Mouse (Mus musculus): ENCODE results near the gene Crip1. TPM values are rescaled to one million over a fixed set of nuclear protein-coding genes. Genes with fewer than 3 reads are reported as not detected.
"Not testable (repeated sequence)": the region's sequence is repeated elsewhere in the genome, so short reads cannot be mapped to it uniquely, and the experiment has no call there.

Crip1 gene
- polyA plus RNA-seq, 1 experiment from 2014 or later, result 436 TPM

- WGBS, result 54% methylated on average over 4 of the region's 4 CpGs
- ATAC-seq (ENCODE audit: insufficient number of reproducible peaks, low FRiP score, low TSS enrichment, low read depth), result no peak
- H3K4me2 ChIP-seq (replicated peaks), result peak overlapping the region; percentile 70
- H3K36me3 ChIP-seq, result 0 out of 2 replicates have a peak, but pooled peaks cover 10% of the 10 kb centered on the region
- no peak overlapping the region for H3K9ac ChIP-seq
- H3K4me3 ChIP-seq (replicated peaks), result peak overlapping the region; percentile 58
- H3K27me3 ChIP-seq, result peaks cover 30% of the 10 kb centered on the region
- no peak overlapping the region for H3K27ac ChIP-seq (replicated peaks)
- peaks cover 27% of the 10 kb centered on the region for H3K4me1 ChIP-seq
- H3K9me3 ChIP-seq (replicated peaks), result no peaks in the 10 kb centered on the region
Measured at GRCm38 (mm10) chr12:113187011-113187375, 40.9 kb downstream of the Crip1 start.

- Histone ChIP-seq H3K36me3 (0 out of 2 replicates have a peak, but pooled peaks cover 10% of the 10 kb centered on the region), H3K9ac (no peak overlapping the region), H3K9me3 (replicated peaks) (no peaks in the 10 kb centered on the region), H3K4me1 (peaks cover 27% of the 10 kb centered on the region), H3K4me3 (replicated peaks) (peak overlapping the region; percentile 58), H3K27ac (replicated peaks) (no peak overlapping the region), H3K27me3 (peaks cover 30% of the 10 kb centered on the region), H3K4me2 (replicated peaks) (peak overlapping the region; percentile 70)
- 3% methylated on average over 56 of the region's 56 CpGs for WGBS
- ATAC-seq (ENCODE audit: insufficient number of reproducible peaks, low FRiP score, low TSS enrichment, low read depth), result peak; percentile 8; the same call in 1 of the 2 replicates
Measured at GRCm38 (mm10) chr12:113187584-113188295, 41.6 kb downstream of the Crip1 start.

GRCm38 (mm10) chr12:113188349-113189055 is 42.4 kb downstream of the Crip1 start:
- Histone ChIP-seq H3K27me3 (peaks cover 30% of the 10 kb centered on the region), H3K4me2 (replicated peaks) (peak overlapping the region; percentile 70; the same call in 1 of the 2 replicates), H3K4me3 (replicated peaks) (no peak overlapping the region), H3K36me3 (0 out of 2 replicates have a peak, but pooled peaks cover 10% of the 10 kb centered on the region), H3K4me1 (peaks cover 27% of the 10 kb centered on the region), H3K9ac (no peak overlapping the region), H3K27ac (replicated peaks) (no peak overlapping the region), H3K9me3 (replicated peaks) (no peaks in the 10 kb centered on the region)
- WGBS, result 88% methylated on average over 51 of the region's 51 CpGs
- ATAC-seq (ENCODE audit: insufficient number of reproducible peaks, low FRiP score, low TSS enrichment, low read depth), result no peak

- 64% methylated on average over 2 of the region's 2 CpGs for WGBS
- 0 out of 2 replicates have a peak, but pooled peaks cover 10% of the 10 kb centered on the region for H3K36me3 ChIP-seq
- no peak overlapping the region for H3K27ac ChIP-seq (replicated peaks)
- H3K4me2 ChIP-seq (replicated peaks), result no peak overlapping the region
- no peak overlapping the region for H3K4me3 ChIP-seq (replicated peaks)
- H3K9me3 ChIP-seq (replicated peaks), result no peaks in the 10 kb centered on the region
- H3K9ac ChIP-seq, result no peak overlapping the region
- ATAC-seq (ENCODE audit: insufficient number of reproducible peaks, low FRiP score, low TSS enrichment, low read depth), result 0 out of 2 replicates have a peak, but pooled peaks have one; percentile 25
- no peaks in the 10 kb centered on the region for H3K27me3 ChIP-seq
- peaks cover 5% of the 10 kb centered on the region; the same call in 1 of the 2 replicates for H3K4me1 ChIP-seq
Measured at GRCm38 (mm10) chr12:113193423-113193822, 47.3 kb downstream of the Crip1 start.

GRCm38 (mm10) chr12:113199132-113199531 is 53.0 kb downstream of the Crip1 start:
- not testable (repeated sequence) for H3K4me2 ChIP-seq (replicated peaks); H3K27me3 ChIP-seq; H3K9me3 ChIP-seq (replicated peaks); H3K36me3 ChIP-seq; H3K9ac ChIP-seq; H3K4me1 ChIP-seq; H3K4me3 ChIP-seq (replicated peaks); H3K27ac ChIP-seq (replicated peaks); ATAC-seq (ENCODE audit: insufficient number of reproducible peaks, low FRiP score, low TSS enrichment, low read depth)
- whole genome bisulfite sequencing, result 74% methylated on average over 3 of the region's 6 CpGs

GRCm38 (mm10) chr12:113201301-113201700 is 55.2 kb downstream of the Crip1 start:
- Histone ChIP-seq H3K4me3 (replicated peaks) (no peak overlapping the region), H3K9ac (no peak overlapping the region), H3K27ac (replicated peaks) (no peak overlapping the region), H3K9me3 (replicated peaks) (peaks cover 4% of the 10 kb centered on the region; the same call in 1 of the 2 replicates), H3K4me2 (replicated peaks) (no peak overlapping the region), H3K4me1 (no peaks in the 10 kb centered on the region), H3K36me3 (no peaks in the 10 kb centered on the region), H3K27me3 (no peaks in the 10 kb centered on the region)
- no peak for ATAC-seq (ENCODE audit: insufficient number of reproducible peaks, low FRiP score, low TSS enrichment, low read depth)
- WGBS, result 87% methylated on average over 4 of the region's 4 CpGs

- Histone ChIP-seq H3K36me3 (no peaks in the 10 kb centered on the region), H3K4me1 (no peaks in the 10 kb centered on the region), H3K27me3 (no peaks in the 10 kb centered on the region), H3K9ac (no peak overlapping the region), H3K27ac (replicated peaks) (no peak overlapping the region), H3K4me2 (replicated peaks) (no peak overlapping the region), H3K9me3 (replicated peaks) (peaks cover 4% of the 10 kb centered on the region; the same call in 1 of the 2 replicates), H3K4me3 (replicated peaks) (no peak overlapping the region)
- ATAC-seq (ENCODE audit: insufficient number of reproducible peaks, low FRiP score, low TSS enrichment, low read depth), result no peak
Measured at GRCm38 (mm10) chr12:113202008-113202407, 55.9 kb downstream of the Crip1 start.

Other genes starting within 250 kb of the Crip1 start
- gene Jag2, start 216.5 kb upstream of the Crip1 start, polyA plus RNA-seq (2015; fragmentation: Nextera tagmentation; extraction: Ambion mirVana), result 13.0 and 14.3 TPM in 2 replicates
- 93.4 and 94.7 TPM in 2 replicates for gene Nudt14, start 204.2 kb upstream of the Crip1 start, polyA plus RNA-seq (2015; fragmentation: Nextera tagmentation; extraction: Ambion mirVana)
- 28.9 and 31.5 TPM in 2 replicates for gene Btbd6, start 169.8 kb upstream of the Crip1 start, polyA plus RNA-seq (2015; fragmentation: Nextera tagmentation; extraction: Ambion mirVana)
- 62.4 and 70.9 TPM in 2 replicates for gene Brf1, start 145.6 kb upstream of the Crip1 start, polyA plus RNA-seq (2015; fragmentation: Nextera tagmentation; extraction: Ambion mirVana)
- 17.4 and 19.9 TPM in 2 replicates for gene Pacs2, start 131.8 kb upstream of the Crip1 start, polyA plus RNA-seq (2015; fragmentation: Nextera tagmentation; extraction: Ambion mirVana)
- gene Tex22, start 71.8 kb upstream of the Crip1 start, polyA plus RNA-seq (2015; fragmentation: Nextera tagmentation; extraction: Ambion mirVana), result 0.20 TPM in 1 of 2 replicates, not detected in the other
- gene Mta1, start 48.0 kb upstream of the Crip1 start, polyA plus RNA-seq (2015; fragmentation: Nextera tagmentation; extraction: Ambion mirVana), result 14.7 and 15.6 TPM in 2 replicates
- gene Crip2, start 6.1 kb upstream of the Crip1 start, polyA plus RNA-seq (2015; fragmentation: Nextera tagmentation; extraction: Ambion mirVana), result 150 and 162 TPM in 2 replicates
- 29.6 and 36.8 TPM in 2 replicates for gene Tedc1, start 10.1 kb downstream of the Crip1 start, polyA plus RNA-seq (2015; fragmentation: Nextera tagmentation; extraction: Ambion mirVana)
- gene Tmem121, start 39.6 kb downstream of the Crip1 start, polyA plus RNA-seq (2015; fragmentation: Nextera tagmentation; extraction: Ambion mirVana), result 17.0 and 17.5 TPM in 2 replicates